Mouse (Mus musculus) spleen, adult 2 months (tissue): ENCODE results near the gene Vwc2.

Source experiments
- CTCF ChIP-seq: fragments of 200-500 bp; IDR thresholded peaks from 2 replicates; pipeline ENCODE4 v1.5.1; 2011; ENCODE audit warnings: mild to moderate bottlenecking, inconsistent platforms; ENCODE audit not compliant: insufficient read depth, insufficient read length, insufficient replicate concordance; ENCODE audit errors: extremely low read depth
- POLR2A ChIP-seq: fragments of 200-500 bp; IDR thresholded peaks from 2 replicates; pipeline ENCODE4 v1.6.1; 2011; ENCODE audit warnings: low read depth, low read length, inconsistent platforms

DNA sequence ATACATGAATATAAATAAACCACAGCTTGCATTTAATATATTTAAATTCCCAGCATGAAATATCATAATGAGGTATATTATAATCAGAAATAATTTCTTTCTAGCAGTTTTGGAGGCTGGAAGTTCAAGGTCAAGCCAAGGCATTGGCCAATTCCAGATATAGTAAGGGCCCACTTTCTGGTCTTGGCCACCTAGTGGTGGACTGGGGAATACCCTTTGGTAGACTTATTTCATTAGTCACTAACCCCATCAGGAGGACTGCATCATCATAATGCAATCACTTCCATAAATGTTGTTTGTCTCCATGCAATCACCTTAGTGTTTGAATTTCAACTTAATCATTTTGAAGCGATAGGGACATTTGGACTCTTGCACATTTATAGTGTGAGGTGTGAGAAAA, 125.3 kb downstream of the Vwc2 start:
- TF ChIP-seq POLR2A: no peak
- TF ChIP-seq CTCF: no peak
